Mouse (Mus musculus) heart, adult 18-20 months (tissue): ENCODE measurements around the gene Itgb2l. TPM values are rescaled to one million over a fixed set of nuclear protein-coding genes. Genes with fewer than 3 reads are reported as not detected.
A peak's percentile ranks its signal among the peaks of the same experiment; 100 is the strongest.

Experiments
- DNase-seq, 2 experiments: peaks; one replicate each; pipeline ENCODE4 v3.0.0; 2021 to 2022; ENCODE audit warnings: mixed read lengths in 1 of 2
- total RNA-seq, 2 experiments: library from RNA; stranded (reverse); gene quantifications; 2 replicates each; pipeline ENCODE4 v1.2.3; 2021

Gene Itgb2l
- total RNA-seq, 2 experiments from 2014 or later = not detected

DNA sequence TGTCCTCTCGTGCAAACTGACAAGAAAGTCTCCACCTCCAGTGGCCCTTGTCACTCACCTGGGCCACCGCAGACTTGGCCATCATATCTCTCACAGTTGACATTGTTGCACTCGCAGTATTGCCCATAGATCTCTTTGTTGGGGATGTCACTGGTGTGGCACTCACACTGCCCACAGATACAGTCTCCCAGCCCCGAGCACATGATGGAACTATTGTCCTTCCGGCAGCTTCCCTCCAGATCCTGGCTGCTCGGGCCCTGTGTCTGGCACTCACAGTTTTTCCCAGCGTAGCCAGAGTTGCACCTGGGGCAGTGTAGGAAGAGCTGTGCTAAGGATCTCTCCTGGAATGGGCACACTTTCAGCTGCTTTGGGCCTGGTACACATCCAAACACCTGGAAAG lies 16.7 kb downstream of the Itgb2l start:
- no peak for DNase-seq

DNA sequence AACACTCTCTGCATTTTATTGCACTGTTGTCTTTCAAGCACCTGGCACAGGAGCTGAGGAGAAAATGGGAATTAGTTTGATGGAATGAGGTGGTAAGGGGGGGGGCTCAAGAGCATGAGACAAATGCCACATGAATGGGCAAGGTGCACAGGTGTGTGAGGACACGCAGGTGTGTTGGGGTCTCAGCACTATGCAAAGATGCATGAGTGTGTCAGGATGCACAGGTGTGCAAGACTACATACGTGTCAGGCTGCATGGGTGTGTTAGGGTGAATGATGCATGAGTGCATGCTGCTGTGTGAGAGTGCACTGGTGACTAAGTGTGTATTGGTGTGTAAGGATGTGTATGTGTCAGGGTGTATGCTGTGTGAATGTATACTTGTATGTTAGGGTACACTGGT lies 18.4 kb downstream of the Itgb2l start:
- DNase-seq = no peak

DNA sequence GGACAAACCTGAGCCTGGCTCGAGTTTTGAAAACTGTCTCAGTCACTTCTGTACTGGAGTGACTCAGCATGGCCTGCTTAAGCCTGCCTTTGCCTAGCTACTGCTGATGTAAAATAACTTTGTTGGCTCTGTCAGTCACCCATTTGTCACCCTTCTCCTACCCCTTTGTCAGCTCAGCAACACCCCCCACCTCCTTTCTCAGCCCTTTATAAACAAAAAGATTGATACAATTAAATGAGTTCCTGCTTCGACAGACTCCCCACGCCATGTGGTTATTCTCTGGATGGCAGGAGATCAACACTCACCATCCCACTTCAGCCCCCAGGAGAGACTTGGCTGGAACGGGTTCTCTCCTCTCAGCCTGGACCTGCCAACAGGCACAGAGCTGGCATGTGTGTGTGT lies 35.4 kb downstream of the Itgb2l start:
- no peak for DNase-seq

DNA sequence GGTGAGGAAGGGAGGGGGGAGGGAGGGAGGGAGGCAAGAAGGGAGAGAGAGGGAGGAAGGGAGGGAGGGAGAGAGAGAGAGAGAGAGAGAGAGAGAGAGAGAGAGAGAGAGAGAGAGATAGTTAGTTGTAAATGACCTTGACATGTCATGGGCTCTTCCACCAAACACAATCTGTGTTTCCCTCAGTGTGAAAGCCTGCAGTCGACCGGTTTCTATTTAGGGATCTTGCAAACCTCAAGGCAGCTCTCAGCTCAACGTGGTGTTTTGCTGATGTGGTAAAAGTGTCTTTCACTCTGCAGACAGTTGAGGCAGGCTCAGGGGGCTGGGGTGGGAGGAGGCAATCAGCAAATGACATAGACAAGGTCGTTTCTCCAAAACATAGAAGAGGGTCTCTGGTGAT lies 37.1 kb downstream of the Itgb2l start:
- peak in 1 of 2 experiments; percentile 9 for DNase-seq

GRCm38 (mm10) chr16:96402294-96402693 lies 41.1 kb downstream of the Itgb2l start:
- DNase-seq = no peak

- no peak for DNase-seq
Measured at GRCm38 (mm10) chr16:96400046-96400445, 43.4 kb downstream of the Itgb2l start.

DNA sequence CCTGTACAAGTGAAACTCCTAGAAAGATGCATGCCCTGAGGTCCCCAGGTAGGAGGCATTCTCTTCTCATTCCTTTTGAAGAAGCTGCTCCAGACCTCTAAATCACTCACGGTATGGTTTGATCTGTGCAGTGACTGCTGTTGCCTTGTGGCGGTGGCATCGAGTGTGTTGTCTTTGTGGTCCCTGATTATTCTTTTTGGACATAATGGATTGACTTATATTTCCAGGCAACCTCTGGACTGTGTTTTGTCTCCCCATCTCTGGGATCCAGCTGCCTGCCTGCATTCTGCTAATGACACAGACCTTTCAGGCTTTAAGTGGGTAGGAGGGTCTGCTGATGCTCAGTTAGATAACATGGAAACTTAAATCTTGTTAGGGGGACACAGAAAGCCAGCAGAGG lies 44.6 kb downstream of the Itgb2l start:
- no peak for DNase-seq

GRCm38 (mm10) chr16:96396013-96396650 lies 47.3 kb downstream of the Itgb2l start:
- DNase-seq = no peak

DNA sequence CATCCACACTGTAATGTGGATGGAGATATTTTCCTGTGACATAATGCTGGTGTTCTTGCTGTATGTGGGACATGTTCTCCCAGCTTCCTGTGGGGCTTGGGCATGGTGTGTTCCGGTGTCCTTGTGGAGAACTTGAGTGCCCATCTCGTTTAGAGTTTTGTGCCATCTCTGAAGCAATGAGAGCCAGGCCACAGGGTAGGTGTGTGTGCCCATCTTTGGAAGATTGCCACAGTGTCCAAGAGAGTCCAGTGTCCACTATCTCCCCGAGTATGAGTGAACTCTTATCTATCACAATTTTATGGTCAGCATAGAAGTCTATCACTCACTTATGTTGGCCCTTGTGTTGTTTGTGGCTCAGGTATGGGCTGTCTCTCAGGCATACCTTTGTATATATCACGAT lies 47.9 kb downstream of the Itgb2l start:
- DNase-seq = no peak

- DNase-seq = no peak
Measured at GRCm38 (mm10) chr16:96391070-96391469, 52.3 kb downstream of the Itgb2l start.

- DNase-seq = no peak
Measured at GRCm38 (mm10) chr16:96388481-96388880, 54.9 kb downstream of the Itgb2l start.

GRCm38 (mm10) chr16:96387685-96388371 lies 55.6 kb downstream of the Itgb2l start:
- no peak for DNase-seq

- DNase-seq = no peak
Measured at GRCm38 (mm10) chr16:96384741-96385140, 58.7 kb downstream of the Itgb2l start.

DNA sequence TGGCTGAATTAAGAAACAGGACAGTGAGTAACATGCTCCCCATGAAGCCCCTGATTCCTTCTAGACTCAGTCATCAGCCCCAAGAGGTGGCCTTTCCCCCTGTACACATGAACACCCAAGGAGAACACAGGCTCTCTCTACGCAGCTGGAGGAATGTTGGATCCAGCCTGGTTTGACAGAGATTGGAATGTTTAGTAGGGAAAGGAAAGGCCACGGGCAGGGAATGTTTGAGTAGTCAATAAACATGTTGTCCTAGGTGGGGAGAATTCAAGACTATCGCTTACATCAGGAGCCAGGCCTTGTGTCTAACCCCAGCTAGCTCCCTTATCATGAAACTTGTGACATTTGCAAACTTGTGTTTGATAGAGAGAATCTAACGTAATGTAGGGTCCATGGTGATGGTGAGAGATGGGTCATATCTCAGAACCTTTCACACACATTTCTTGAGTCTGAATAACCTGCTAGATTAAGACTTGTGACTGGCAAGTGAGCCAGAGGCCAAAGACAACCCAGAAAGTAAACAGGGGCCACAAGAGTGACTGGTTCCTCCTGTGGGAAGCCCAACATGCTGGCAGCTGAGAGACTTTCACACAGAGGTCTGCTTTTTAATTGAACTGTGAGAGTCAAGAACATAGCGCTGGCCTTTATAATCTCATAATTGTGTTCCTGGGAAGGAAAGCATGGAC lies 60.8 kb downstream of the Itgb2l start:
- no peak for DNase-seq

DNA sequence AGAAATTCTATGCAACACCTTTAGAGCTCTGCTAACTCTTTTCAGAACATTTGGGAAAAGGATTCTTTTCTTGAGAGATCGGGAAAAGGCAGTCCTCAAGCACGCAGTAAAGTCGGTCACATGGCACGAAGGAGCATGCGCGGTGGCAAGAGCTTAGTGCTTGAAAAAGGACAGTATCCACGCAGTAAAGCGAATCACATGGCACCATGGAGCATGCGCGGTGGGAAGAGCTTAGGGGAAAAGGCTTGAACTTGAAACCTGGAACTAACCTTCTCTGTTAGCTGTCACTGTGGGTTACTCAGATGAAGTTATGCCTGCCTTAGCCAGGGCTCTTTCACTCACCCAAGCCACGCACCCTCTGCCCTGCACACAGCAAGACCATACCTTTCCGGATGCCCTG lies 62.0 kb downstream of the Itgb2l start:
- no peak for DNase-seq

GRCm38 (mm10) chr16:96378111-96378510 lies 65.3 kb downstream of the Itgb2l start:
- DNase-seq = no peak

DNA sequence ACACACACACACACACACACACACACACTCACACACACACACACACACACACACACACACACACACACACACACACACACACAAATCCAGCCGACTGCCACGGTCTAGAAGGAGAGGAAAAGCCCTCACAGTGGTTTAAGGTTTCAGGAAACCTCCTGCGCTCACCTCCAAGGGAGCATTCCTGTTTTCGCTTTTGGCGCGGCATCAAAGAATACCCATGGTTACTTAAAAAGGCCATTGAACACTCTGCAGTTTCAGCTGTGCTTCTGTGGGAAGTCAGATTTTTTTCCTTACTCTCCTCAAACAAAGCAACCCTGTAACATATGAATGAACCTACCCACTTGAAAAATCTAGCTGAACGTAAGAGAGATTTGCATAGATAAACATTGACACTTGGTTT lies 67.1 kb downstream of the Itgb2l start:
- no peak for DNase-seq

DNA sequence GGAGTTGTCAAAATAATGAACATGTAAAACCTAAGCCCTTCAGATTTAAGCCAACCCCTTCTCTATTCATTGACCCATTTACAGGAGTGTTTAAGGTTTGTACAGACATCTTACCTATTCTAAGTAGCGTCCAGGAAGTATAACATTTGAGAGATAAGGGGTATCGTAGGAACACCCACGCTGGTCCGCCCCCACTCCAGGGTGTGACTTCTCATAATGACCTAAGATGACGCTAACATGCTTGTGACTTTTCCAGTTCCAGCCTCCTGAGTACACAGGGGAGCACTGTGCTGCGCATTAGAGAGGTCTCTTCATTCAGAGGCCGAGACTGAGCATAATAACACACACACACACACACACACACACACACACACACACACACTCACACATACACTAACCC lies 67.9 kb downstream of the Itgb2l start:
- DNase-seq = no peak

DNA sequence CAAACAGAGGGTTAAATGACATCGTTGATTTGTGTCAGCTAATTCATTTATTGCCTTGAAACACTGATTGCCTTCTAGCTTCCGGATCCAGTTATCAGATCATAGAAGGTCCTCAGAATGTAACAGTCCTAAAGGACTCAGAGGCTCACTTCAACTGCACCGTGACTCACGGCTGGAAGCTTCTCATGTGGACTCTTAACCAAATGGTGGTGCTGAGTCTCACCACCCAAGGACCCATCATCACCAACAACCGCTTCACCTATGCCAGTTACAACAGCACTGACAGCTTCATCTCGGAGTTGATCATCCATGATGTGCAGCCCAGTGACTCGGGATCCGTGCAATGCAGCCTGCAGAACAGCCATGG lies 70.7 kb downstream of the Itgb2l start:
- no peak for DNase-seq
